Mouse (Mus musculus): ENCODE measurements around the gene Ccdc158. TPM values are rescaled to one million over a fixed set of nuclear protein-coding genes. Genes with fewer than 3 reads are reported as not detected.

Gene Ccdc158
- total RNA-seq (2015; ENCODE audit: low replicate concordance) (not detected in 2 replicates), total RNA-seq (2017; ENCODE audit: low replicate concordance) (1.3 TPM in 1 of 2 replicates, not detected in the other)

DNA sequence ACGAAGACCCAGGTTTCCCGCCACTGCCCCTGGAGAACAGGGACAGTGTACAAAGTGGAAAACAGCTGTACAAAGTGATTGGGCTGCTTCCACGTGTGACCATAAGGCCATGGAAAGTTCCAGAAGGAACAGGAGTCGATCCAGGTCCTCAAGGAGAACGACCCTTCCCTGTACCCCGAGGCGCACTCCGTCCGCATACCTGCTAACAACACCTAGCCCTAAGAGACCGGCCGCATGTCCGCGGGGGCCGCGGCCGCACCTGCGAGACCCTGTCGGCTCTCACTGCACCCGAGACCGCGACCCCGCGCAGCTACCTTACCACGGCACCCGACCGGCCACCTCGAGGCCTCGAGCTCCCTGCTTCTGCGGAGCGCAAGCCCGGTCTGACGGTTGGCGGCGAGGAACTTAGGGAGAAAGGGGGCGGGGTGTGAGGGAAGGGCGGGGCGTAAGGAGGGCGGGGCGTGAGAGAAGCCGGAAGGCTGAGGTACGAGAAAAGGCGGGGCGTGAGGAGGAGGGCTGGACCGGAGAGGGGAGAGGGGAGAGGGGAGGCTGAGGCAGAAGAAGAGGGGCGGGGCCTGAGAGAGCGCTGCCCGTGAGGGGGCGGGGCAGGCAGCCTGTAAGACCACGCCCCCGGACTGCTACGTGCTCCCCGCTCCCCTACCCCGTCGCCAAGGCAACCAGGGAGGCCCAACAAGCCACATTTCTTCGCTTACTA is at the start of gene Ccdc158:
TSS of gene Ccdc158 (minus strand) at position 413 of the 715 bp plus-strand sequence.
- peak; percentile 80 for ATAC-seq (replicated peaks; ENCODE audit: low FRiP score, poor library complexity, severe bottlenecking)

DNA sequence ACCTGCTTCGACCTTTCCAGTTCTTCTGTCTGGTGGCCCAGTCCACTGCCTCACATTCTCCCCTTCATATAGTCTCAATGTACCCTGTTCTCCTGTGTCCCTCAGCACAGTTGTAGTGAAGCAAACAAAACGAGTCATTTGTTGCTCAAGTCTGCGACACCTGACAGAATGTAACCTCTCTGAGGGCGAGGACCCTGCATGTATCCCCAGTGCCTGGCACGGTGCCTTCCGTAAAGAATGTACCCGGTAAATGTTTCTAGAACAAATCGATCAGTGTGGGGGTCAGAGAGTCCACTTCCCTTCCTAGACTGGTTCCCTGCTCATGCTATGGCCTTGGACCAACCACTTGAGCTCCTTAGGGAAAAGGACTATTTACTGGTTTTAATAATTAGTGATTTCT is 46.5 kb upstream of the Ccdc158 start:
- no peak for ATAC-seq (replicated peaks; ENCODE audit: low FRiP score, poor library complexity, severe bottlenecking)

DNA sequence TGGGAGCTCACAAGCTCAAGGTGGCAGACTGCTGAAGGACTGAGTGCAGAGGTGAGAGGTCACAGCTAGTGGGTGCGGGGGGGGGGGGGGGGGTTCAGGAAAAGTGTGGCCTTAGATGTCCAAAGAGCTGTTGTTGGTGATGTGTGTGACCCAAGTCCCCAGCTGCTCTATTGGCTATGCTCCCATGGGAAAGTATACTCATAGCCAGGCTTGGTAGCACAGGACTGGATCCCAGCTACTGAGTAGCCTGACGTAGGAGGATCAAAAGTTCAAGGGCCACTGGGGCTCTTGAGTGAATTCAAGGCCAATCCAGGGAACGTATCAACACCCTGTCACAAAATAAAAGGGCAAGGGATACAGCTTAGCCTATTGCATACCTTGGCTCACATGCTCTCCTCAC is 43.8 kb upstream of the Ccdc158 start:
- no peak for ATAC-seq (replicated peaks; ENCODE audit: low FRiP score, poor library complexity, severe bottlenecking)

DNA sequence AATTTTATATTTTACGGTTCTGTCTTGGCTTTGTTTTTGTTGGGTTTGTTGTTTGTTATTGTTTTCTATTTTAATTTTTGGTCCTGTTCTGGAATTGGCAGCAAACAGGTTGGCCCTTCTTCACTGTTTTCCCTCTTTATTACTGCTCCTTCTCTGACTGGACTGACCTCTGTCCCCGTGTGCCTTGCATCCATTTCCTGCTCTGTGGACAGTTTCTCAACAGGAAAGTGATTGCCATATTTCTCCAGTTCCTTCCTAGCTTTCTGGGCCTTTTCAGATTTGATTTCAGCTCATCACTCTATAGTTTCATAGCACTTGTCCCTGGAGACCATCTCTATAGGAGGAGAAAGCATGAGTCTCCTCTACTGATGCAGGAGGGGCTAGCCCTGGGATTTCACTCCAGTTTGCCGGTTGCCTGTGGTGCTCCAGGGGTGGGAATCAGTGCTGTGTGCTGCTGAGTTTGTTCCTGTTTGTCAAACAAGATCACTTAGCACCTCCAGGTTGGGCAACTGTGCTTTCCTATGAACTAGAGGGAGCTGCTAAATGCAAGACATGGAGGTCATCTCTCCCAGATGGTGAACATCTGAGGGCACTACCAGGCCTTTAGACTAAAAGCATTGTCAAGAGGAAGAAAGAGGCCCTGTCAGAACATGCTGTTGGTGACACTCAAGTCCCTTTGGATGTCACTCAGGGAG is 42.7 kb upstream of the Ccdc158 start:
- no peak for ATAC-seq (replicated peaks; ENCODE audit: low FRiP score, poor library complexity, severe bottlenecking)

DNA sequence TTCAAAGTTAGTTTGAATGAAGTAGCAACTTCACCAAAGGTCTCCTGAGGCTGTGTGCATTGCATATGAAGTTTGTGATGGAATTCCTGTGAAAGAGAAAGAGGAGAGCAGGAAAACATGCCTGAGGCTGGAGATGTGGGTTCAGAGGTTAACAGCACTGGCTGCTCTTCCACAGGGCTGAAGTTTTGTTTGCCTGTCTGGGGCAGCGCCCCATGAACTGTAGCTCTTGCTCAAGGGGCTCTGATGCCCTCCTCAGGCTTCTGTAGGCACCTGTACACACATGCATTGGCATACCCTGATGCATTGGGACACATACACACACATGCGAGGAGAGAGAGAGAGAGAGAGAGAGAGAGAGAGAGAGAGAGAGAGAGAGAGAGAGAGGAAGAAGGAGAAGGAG is 40.8 kb upstream of the Ccdc158 start:
- ATAC-seq (replicated peaks; ENCODE audit: low FRiP score, poor library complexity, severe bottlenecking), result no peak

DNA sequence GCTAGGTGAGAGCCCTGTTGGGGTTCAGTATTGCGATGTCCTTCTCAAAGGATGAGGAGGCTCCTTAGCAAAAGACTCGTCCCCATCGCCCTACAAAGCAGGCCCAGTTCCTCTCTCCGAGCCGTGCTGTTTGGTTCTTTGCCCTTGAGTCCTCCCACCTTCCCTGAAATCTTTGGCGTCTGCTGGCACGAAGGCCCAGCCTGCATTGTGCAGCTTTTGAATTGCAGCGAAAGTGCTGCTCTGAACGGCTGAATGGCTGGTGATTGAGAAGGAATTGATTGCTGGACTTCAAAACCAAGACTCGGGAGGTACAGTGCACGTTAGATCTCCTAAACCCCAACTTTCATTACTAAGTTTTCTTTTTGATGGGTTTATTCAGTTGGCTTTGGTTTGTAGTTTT is 40.2 kb upstream of the Ccdc158 start:
- no peak for ATAC-seq (replicated peaks; ENCODE audit: low FRiP score, poor library complexity, severe bottlenecking)

DNA sequence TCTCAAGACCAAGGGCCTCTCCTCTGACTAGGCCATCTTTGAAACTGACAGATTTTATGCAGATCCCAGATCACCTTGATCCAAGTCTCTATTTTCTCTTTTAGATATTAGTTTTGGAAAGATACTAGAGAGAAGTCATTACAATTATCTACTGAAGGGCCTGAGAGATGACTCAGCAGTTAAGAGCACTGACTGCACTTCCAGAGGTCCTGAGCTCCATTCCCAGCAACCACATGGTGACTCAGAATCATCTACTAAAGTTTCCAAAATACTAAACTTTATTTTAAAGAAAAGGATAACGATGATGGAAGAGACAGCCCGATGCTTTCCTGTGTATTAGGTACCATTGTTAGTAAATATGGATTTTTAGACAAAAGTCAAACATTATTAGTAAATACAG is 39.8 kb upstream of the Ccdc158 start:
- no peak for ATAC-seq (replicated peaks; ENCODE audit: low FRiP score, poor library complexity, severe bottlenecking)

DNA sequence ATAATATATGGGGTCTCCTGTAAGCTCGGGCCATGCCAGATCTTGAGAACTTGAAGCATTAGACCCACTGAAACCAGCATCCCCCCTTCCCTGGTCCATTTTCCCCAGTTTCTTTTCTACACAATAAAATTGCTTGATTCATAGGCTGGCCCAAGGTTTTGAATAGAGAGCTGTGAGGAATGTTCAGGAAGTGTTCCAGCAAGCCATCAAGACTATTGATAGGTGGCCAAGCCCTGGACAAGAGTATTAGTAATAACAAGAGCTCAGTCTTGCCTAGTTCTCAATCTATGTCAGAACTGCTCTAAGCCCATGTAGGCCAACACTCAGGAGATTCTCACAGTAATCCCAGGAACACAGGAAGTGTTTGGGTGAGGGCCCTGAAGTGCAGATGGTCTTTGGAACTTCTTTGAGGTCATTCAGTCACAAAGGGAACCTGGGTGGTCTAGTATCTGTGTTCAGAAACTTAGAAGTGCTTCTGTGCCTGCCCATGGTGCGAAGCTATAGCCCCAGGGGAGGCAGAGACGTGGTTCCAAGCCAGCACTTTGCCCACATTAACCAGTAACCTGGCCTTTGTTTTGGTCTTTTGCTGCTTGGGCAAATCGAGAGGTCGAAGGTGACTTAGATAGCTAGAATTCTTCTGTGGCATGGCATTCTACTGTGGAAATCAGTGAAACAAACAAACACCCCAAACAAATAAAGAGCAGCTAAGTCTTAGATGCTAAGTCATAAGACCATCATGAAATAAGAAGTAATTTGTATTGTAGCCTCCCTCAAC is 37.7 kb upstream of the Ccdc158 start:
- no peak for ATAC-seq (replicated peaks; ENCODE audit: low FRiP score, poor library complexity, severe bottlenecking)

DNA sequence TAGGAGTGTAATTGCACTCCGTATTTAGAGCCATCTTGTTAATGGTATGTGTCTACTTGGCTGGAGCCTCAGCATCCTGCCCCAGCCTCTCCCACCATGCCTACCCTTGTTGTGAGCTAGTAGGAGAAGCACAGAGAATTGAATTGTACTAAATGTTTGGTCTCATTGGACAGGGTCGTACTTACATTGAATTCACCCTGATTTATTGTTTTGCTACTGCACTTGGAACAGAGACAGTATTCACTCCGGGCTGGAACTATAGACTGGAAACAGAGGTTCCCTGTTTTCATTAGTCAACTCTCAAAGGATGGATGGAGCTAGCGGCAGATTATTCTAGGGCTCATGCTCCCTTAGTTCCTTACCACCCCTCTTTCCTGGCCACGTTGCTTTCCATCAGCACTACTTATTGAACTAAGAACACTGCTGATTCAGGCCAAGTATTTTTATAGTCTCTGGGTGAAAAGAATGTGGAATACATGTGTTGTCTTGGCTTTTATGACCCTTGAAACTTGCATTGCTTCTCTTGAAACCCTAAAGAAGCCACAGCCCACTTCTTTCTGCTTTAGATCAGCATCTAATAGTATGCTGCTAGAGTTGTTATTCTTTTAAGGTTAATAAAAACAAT is 36.7 kb upstream of the Ccdc158 start:
- no peak for ATAC-seq (replicated peaks; ENCODE audit: low FRiP score, poor library complexity, severe bottlenecking)

DNA sequence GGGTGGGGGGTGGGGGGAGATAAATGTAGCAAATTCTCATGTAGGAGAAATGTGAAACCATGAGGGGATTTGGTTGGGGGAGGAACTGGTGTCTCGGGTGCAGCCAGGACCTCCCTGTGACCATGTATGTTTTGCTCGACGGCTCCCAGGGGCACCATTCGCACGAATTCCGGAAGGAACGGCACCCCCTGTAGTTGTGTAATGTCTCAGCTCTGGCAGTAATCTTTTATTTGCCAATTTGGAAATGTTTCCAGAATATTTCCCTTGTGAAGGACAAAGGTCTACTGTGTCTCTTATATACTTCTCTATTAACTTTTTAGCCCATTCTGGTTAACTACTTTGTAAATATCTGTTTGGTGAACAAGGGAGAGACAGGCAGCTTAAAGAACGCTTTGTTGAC is 35.7 kb upstream of the Ccdc158 start:
- ATAC-seq (replicated peaks; ENCODE audit: low FRiP score, poor library complexity, severe bottlenecking), result no peak

DNA sequence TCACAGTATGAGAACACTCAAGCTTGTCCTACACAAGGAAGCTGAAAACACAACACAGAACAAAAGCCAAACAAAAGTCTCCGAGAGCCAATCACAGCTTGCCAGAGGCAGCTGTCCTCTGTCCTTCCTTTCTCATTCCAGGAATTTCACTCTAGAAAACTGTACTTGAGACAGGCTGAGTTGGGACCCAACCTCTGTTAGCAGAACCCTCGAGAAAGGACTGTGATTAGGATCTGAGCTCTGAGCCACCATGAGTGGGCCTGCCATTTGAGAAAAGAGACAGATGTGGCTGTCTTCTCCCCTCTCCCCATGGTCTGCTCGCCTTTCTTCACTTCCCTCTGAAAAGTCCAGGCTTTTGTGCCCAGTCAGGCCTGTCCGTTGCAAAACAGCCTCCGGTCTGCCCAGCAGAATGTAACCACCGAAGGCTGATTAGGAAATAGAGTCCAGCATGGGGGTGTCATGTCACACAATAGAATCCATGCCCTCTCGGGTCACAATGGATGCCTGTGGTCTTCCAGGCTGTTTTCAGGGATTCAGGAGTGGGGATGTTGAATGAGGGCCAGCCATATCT is 32.9 kb upstream of the Ccdc158 start:
- no peak for ATAC-seq (replicated peaks; ENCODE audit: low FRiP score, poor library complexity, severe bottlenecking)

DNA sequence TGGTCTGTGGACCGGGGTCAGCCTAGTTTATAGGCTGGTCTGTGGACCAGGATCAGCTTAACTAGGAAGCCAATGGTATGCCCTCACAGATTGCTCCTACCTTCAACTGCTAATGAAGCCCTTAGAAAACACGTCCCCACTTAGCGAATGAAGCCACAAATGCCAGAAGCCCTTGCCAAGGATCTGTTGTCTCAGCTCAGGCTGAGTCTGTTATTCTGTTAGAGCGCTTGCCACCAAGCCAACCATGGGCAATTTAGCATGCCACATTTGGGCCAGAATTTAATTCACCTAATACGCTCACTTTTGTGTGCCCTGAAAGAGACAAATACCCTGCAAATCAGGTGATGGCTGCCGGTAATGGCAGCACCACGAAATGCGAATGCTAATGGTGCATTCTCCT is 28.6 kb upstream of the Ccdc158 start:
- no peak for ATAC-seq (replicated peaks; ENCODE audit: low FRiP score, poor library complexity, severe bottlenecking)

DNA sequence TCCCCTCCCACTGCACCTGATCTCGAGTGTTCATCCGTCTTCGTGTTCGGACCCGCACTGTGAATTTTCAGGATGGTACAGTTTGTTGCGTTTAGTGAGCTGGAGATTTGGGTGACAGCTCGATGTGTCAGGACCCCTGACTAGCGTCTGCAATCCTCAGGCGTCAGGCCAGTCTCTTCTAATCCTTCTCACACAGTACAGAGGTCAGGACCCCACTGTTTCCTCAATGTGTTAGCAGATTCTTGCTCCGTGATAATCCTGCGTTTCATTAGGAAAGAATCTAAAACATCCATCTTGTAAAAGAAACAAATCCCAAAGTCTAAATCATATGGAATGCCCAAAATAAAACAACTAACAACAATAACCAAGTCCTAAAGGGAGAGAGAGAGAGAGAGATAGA is 26.7 kb upstream of the Ccdc158 start:
- no peak for ATAC-seq (replicated peaks; ENCODE audit: low FRiP score, poor library complexity, severe bottlenecking)

DNA sequence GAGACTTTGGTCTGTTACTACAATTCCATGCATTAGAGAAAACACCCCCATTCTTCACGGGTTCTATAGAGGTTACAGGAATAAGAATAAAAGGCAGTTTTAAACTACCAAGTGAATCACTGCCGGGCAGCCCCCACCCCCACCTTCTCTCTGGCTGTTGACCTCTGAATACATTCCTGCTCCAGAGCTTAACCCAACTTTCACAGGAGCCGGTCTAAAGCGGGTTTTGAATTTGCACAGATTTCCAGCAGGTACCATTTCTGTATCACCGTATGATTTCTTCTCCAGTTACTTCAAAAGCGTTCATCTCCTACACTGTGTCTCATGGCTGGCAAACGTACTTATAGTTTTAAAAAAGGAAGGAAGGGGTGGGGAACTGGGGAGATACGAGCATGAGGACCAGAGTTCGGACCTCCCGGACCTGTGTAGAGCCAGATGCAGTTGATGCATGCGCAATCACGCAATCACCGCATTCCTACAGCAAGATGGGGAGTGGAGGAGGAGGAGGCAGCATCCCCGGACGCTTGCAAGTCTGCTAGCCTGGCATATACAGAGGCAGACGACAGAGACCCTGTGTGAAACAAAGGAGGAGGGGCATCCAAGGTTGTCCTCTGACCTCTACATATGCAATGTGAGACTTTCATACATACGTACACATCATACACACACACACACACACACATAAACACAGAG is 23.9 kb upstream of the Ccdc158 start:
- ATAC-seq (replicated peaks; ENCODE audit: low FRiP score, poor library complexity, severe bottlenecking), result no peak

DNA sequence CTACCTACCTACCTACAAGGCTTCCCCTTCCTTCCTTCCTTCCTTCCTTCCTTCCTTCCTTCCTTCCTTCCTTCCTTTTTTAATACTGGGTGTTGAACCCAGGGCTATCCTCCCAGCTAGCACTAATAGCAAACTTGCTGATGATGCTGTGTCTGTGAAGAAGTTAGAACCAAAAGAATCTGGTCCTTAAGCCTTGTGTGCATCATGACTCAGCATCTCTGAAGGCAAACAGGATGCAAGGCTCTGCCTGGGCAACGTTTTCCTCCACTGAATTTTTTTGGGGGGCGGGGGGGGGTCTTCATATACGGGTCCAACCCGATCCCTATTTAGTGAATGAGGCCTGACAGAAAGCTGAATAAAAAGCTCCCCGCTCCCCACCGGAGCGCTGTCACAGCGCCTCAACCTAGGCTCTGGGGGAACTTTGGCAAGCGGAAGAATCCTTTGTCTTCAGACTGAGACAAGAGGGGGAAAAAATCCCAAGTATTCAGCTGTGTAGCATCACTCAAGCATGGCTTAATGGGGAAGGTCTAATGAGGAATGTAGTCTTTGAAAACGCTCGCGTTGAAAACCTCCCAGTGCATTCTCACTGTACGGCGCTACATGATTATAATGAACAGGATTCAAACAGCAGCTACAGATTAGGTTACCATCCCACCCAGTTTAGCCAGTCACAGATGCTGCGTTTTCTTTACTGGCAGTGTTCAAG is 23.2 kb upstream of the Ccdc158 start:
- ATAC-seq (replicated peaks; ENCODE audit: low FRiP score, poor library complexity, severe bottlenecking), result no peak

DNA sequence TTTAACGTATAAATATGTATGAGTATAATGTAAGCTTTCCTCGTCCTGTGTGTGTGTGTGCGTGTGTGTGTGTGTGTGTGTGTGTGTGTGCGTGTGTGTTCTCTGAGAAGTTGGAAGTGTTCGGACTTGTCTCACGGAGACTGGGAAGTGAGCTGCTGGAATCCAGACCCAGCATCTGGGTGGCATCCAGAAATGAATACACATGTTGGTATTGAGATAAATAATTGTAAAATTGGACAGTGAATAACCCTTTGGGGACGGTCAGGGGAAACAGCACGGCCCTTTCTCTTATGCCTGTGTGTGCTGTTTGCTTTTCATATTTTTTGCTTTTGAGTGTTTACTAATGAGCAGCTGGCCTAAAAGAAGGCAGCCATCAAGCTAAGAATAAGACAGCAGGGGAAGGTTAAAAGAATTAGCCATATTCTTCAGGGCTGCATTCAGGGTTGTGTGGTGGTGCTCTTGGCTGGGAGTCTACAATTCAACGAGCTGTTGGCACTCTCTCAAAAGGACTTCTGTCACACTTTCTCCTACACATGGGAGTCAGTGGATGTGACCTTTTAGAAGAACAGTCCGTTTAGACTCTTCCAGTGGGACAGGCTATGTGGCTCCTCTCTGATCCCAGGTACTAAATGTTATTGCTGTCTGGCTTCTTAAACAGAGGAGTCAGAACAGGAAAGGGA is 19.4 kb upstream of the Ccdc158 start:
- ATAC-seq (replicated peaks; ENCODE audit: low FRiP score, poor library complexity, severe bottlenecking), result no peak

DNA sequence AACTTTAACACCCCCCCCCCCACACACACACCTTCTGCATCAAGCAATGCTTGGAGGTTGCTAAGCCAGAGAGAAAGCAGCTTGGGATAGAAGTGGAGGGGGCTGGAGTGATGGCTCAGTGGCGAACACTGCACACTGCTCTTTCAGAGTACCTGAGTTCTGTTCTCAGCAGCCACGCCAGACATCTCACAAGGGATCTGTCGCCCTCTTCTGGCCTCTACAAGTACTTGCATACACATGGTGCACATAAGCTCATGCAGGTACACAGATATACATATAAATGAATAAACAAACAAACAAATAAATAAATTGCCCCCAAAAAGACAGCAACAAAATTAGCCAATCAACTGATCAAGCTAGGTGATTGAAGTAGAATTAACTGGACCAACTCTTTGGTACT is 18.7 kb upstream of the Ccdc158 start:
- ATAC-seq (replicated peaks; ENCODE audit: low FRiP score, poor library complexity, severe bottlenecking), result no peak

All from erythroid progenitor cell, adult 5-6 weeks (primary cell).